Mouse (Mus musculus): ENCODE data around the gene Srp68.
A peak's percentile ranks its signal among the peaks of the same experiment; 100 is the strongest.

The Srp68 gene

GRCm38 (mm10) chr11:116274045-116274666 lies at the start of gene Srp68:
Srp68 (minus strand) TSS chr11:116274217.
- DNase-seq = peak; percentile 99

DNA sequence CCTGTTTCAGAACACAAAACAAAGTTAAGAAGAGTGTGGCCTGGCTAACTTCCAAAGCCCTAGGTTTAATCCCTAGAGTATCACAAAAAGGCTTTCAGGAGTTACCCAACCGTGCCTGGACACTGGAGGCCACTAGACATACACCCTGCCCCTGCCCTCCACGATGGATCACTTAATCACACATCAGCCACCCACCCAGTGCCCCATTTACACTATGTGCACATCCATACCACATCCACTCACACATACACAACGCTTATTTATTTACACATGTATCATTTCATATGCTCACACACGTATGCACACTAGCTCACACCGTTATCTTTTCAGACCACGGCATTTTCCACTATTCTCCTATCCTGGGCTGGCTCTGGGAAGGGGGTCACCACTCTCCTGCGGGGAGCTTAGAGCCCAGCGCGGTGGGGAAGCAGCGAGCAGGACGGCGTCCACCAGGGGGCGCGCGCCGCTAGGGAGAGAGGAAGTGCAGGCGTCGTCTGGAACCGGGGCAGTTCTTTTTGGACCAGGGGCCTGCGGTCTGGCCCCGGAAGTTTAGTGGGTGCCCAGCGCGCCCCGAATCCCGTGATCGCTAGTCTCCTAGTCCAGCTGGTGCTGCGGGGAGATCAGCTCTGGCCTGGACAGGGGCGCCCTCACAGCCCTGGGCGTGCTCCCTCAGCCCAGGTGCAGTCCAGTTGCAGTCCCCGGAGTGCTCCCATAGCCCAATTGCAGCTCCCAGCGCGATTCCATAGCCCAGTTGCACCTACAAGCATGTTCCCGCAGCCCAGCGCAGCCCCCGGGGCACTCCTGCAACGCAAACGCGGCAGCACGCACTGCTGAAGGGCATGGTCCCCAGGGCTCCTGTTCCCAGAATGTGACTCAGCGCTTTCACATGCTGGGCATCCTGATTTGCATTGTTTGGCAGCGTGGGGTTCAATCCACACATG lies 45.0 kb upstream of the Srp68 start:
- peak; percentile 97 for DNase-seq

DNA sequence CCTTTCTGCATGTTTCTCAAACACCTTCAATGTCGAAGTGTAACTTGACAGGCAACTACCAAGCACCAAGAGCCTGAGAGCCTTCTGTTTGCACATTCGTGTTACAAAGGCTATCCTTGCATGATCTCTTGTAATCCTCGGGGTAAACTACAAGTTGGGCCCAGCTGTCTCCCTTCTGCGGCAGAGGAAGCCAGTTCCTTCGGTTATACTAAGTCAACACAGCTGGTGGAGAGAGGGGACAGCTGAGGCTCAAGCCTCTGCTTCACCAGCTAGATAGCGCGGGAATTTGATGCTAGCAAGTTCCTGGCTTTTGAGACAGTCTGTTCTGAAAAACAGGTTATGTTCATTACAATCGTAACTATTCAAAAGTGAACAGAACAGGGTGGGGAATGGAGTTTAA lies 38.3 kb upstream of the Srp68 start:
- DNase-seq = peak; percentile 88

- no peak for DNase-seq
Observed at GRCm38 (mm10) chr11:116311169-116311568, 37.2 kb upstream of the Srp68 start.

GRCm38 (mm10) chr11:116309601-116310000 lies 35.6 kb upstream of the Srp68 start:
- no peak for DNase-seq

- no peak for DNase-seq
Observed at GRCm38 (mm10) chr11:116307762-116308531, 33.9 kb upstream of the Srp68 start.

DNA sequence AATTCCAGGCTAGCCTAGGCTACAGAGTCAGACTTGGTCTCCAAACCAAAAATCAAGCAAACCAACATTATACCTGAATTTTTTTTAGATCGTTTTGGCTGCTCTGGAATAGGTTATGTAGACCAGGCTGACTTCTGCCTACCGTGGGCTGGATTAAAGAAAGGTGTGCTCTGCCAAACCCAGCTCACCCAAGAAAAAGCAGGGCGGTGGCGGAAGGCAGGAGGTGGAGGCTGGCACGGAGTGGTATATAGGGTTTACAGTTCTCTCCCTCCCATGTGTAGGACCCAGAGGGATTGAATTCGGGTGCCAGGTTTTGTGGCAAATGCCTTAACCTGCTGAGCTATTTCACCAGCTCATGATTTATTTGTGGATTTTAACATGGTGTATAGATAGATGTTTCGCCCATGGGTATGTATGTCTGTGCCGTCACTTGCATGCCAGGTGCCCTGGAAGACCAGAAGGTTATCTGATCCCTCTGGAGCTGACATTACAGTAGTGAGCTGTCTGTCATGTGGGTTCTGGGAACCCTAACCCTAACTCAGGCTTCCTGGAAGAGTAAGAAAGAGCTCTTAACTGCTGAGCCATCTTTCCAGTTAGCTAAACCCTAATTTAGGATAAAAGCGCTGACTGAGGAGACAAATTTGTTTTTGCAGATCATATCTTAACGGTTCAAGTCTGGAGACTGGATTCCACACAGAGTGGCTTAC lies 33.2 kb upstream of the Srp68 start, which contains the start of gene Exoc7:
Exoc7 (minus strand) TSS at position 215 of the 707 bp plus-strand sequence.
- no peak for DNase-seq

- peak; percentile 99 for DNase-seq
Observed at GRCm38 (mm10) chr11:116306126-116306982, 32.3 kb upstream of the Srp68 start.

- no peak for DNase-seq
Observed at GRCm38 (mm10) chr11:116305423-116305822, 31.4 kb upstream of the Srp68 start.

DNA sequence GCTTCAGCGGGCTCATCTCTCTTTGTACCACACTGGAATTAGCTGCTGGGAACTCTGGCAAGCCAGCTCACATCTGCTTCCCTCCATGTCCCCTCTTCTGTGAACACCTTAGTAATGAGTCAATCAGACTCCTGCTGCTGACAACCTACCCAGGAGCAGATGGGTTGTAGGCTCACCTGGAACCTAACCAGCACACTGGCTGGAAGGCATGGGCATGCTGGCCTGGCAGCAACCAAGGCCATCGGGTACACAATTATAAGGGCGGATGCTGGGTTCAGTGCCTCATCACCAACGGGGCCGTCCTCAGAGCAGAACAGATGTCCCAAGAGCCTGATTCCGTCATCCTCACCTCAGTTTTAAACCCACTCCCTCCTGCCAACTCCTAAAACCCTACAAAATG lies 24.6 kb upstream of the Srp68 start:
- no peak for DNase-seq

DNA sequence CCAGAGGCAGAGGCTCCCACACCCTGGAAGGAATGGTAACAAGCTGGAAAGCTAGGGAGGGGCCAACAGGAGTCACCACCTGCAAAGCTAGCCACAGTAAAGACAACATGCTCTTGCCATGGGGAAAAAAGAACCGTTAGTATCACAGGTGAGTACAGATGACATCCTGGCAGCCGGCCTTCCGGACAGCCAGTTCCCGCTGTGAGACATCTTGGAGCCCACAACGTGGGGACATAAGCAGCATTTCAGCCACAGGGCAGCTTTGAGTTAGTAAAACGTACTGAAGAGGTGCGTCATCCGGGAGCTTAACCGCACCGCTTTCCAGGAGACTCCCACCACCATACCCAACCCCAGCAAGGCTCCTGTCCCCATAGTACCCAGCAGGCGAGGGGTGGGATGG lies 24.2 kb upstream of the Srp68 start:
- no peak for DNase-seq

GRCm38 (mm10) chr11:116297017-116297416 lies 23.0 kb upstream of the Srp68 start:
- DNase-seq = no peak

- DNase-seq = no peak
Observed at GRCm38 (mm10) chr11:116296191-116296734, 22.2 kb upstream of the Srp68 start.

GRCm38 (mm10) chr11:116294319-116294718 lies 20.3 kb upstream of the Srp68 start:
- no peak for DNase-seq

GRCm38 (mm10) chr11:116293538-116294137 lies 19.6 kb upstream of the Srp68 start:
- no peak for DNase-seq

- peak; percentile 77 for DNase-seq
Observed at GRCm38 (mm10) chr11:116292401-116292800, 18.4 kb upstream of the Srp68 start.

DNA sequence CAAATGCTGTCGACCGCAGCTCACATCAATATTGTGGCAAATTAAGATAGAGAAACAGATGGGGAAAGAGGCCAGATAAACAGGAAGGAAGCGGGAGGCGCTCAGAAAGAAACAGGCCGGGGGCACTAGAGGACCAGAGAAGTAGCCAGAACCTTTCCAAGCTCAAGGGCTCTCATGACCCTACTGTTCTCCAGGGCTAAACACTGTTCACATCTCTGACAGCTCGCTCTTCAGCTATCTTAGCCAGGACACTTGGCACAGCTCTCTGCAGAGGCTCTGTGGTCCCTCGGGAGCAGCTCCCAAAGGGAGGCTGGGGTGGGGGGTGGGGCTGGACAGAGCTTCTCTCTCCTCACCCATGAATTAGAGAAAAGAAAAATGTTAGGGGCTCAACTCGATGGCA lies 16.5 kb upstream of the Srp68 start:
- DNase-seq = peak; percentile 75

GRCm38 (mm10) chr11:116287351-116287750 lies 13.3 kb upstream of the Srp68 start:
- peak; percentile 87 for DNase-seq

DNA sequence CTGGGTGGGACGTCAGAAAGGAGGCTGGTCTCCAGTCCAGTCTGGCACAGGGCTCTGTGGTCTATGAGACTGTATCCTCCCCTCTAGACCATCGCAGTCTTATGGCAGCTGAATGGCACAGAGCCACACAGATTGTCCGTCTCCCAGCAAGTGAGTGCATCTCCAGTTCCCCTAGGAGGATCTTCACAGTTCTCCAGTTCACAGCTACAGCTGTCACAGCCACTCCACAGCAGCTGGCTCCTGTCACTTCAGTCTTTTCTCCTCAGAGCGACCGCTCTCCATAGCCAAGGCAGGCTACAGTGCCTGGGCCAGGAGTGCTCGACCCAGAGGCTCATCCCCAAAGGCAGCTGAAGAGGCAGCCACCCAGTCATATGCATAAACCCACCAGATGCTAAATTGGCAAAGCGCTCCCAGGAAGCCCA lies 11.8 kb upstream of the Srp68 start:
- peak; percentile 96 for DNase-seq

- no peak for DNase-seq
Observed at GRCm38 (mm10) chr11:116283982-116284381, 10.0 kb upstream of the Srp68 start.
